Mouse (Mus musculus) ZHBTc4 (cell line): ENCODE data around the gene Tgoln1.

Source experiments
- DNase-seq: peaks from one replicate; pipeline ENCODE4 v3.0.0-alpha.2; 2011; ENCODE audit warnings: low read depth, low spot score

The Tgoln1 gene

GRCm38 (mm10) chr6:72597083-72597874 is 19.5 kb downstream of the Tgoln1 start:
- no peak for DNase-seq

GRCm38 (mm10) chr6:72593914-72594313 is 22.9 kb downstream of the Tgoln1 start:
- no peak for DNase-seq

- DNase-seq, result no peak
These were observed 23.6 kb downstream of the Tgoln1 start for GRCm38 (mm10) chr6:72593011-72593803.

GRCm38 (mm10) chr6:72590111-72590510 is 26.7 kb downstream of the Tgoln1 start:
- no peak for DNase-seq

- DNase-seq, result no peak
These were observed 28.5 kb downstream of the Tgoln1 start for GRCm38 (mm10) chr6:72588307-72588706.

- no peak for DNase-seq
These were observed 30.1 kb downstream of the Tgoln1 start for GRCm38 (mm10) chr6:72586701-72587100.

GRCm38 (mm10) chr6:72584154-72584553 is 32.6 kb downstream of the Tgoln1 start:
- DNase-seq, result no peak

- no peak for DNase-seq
These were observed 33.5 kb downstream of the Tgoln1 start for GRCm38 (mm10) chr6:72583211-72583839.

- no peak for DNase-seq
These were observed 35.0 kb downstream of the Tgoln1 start for GRCm38 (mm10) chr6:72581625-72582382.

GRCm38 (mm10) chr6:72576041-72576440 is 40.8 kb downstream of the Tgoln1 start:
- no peak for DNase-seq

GRCm38 (mm10) chr6:72571826-72572225 is 45.0 kb downstream of the Tgoln1 start:
- DNase-seq, result no peak

- no peak for DNase-seq
These were observed 46.0 kb downstream of the Tgoln1 start for GRCm38 (mm10) chr6:72570644-72571397.

- DNase-seq, result no peak
These were observed 48.1 kb downstream of the Tgoln1 start for GRCm38 (mm10) chr6:72568736-72569135.

GRCm38 (mm10) chr6:72567508-72567907 is 49.3 kb downstream of the Tgoln1 start:
- DNase-seq, result no peak

- peak; percentile 93 for DNase-seq
These were observed 50.8 kb downstream of the Tgoln1 start for GRCm38 (mm10) chr6:72566044-72566443.

- DNase-seq, result no peak
These were observed 51.3 kb downstream of the Tgoln1 start for GRCm38 (mm10) chr6:72565506-72565905.

GRCm38 (mm10) chr6:72562894-72563293 is 53.9 kb downstream of the Tgoln1 start:
- peak; percentile 60 for DNase-seq

GRCm38 (mm10) chr6:72562486-72562885 is 54.3 kb downstream of the Tgoln1 start:
- DNase-seq, result no peak

- DNase-seq, result peak; percentile 65
These were observed 56.0 kb downstream of the Tgoln1 start for GRCm38 (mm10) chr6:72560801-72561200.
